Mouse (Mus musculus) stomach, embryonic 16.5 days (tissue): ENCODE measurements at regions not wholly inside any gene's neighbourhood (a gene's known extent, or its start where the extent isn't known, plus 50 kb on each side); places are given as distances from the start of the nearest gene placed in this dataset.
A peak's percentile ranks its signal among the peaks of the same experiment; 100 is the strongest.

ENCODE experiments used
- ATAC-seq: fragments of 200-750 bp; cut with Nextera tagmentation; 2 replicates; pipeline ENCODE4 v1.8.0; 2017; ENCODE audit warnings: moderate number of reproducible peaks, moderate TSS enrichment; ENCODE audit not compliant: insufficient read depth, low FRiP score
- H3K27ac ChIP-seq: fragments of 300-500 bp; sonication (generic); 2 replicates; pipeline ENCODE4 v1.5.1; 2014; ENCODE audit warnings: low read length
- H3K27me3 ChIP-seq: fragments of 300-500 bp; sonication (generic); 2 replicates; pipeline ENCODE4 v1.6.1; 2014; ENCODE audit warnings: low read length, control low read depth, mixed read lengths; ENCODE audit not compliant: control insufficient read depth, insufficient read depth
- H3K36me3 ChIP-seq: fragments of 300-500 bp; sonication (generic); 2 replicates; pipeline ENCODE4 v1.6.1; 2014; ENCODE audit warnings: low read length; ENCODE audit not compliant: control insufficient read depth, insufficient read depth
- H3K4me1 ChIP-seq: fragments of 300-500 bp; sonication (generic); 2 replicates; pipeline ENCODE4 v1.6.1; 2014; ENCODE audit warnings: low read length, control low read depth, mixed read lengths; ENCODE audit not compliant: control insufficient read depth, insufficient read depth
- H3K4me2 ChIP-seq: fragments of 300-500 bp; sonication (generic); 2 replicates; pipeline ENCODE4 v1.6.1; 2014; ENCODE audit warnings: low read depth, low read length, mixed read lengths
- H3K4me3 ChIP-seq: fragments of 300-500 bp; sonication (generic); replicated peaks from 2 replicates; pipeline ENCODE4 v1.5.1; 2014; ENCODE audit warnings: mild to moderate bottlenecking, low read length
- H3K9ac ChIP-seq: fragments of 300-500 bp; sonication (generic); 2 replicates; pipeline ENCODE4 v1.6.1; 2014; ENCODE audit warnings: low read length
- H3K9me3 ChIP-seq: fragments of 300-500 bp; sonication (generic); replicated peaks from 2 replicates; pipeline ENCODE4 v1.6.1; 2016; ENCODE audit warnings: low read length, control low read depth; ENCODE audit not compliant: control insufficient read depth
- WGBS: fragments of 180-500 bp; shearing (Covaris S2); extraction: QIAGEN DNeasy Blood & Tissue Kit; methylation state at CpG from one replicate; pipeline ENCODE4 v1.1.7; 2014; 5-methylcytosine and 5-hydroxymethylcytosine counted together

GRCm38 (mm10) chr12:5494657-5495512, 119.4 kb upstream of the Klhl29 start:
- Histone ChIP-seq H3K4me3 (no peak overlapping the region), H3K4me2 (no peak overlapping the region), H3K27me3 (no peaks in the 10 kb centered on the region), H3K4me1 (peaks cover 7% of the 10 kb centered on the region; the same call in 1 of the 2 replicates), H3K27ac (peak overlapping the region; percentile 39; the same call in 1 of the 2 replicates), H3K9ac (no peak overlapping the region), H3K9me3 (no peaks in the 10 kb centered on the region), H3K36me3 (no peaks in the 10 kb centered on the region)
- ATAC-seq = peak; percentile 53; the same call in 1 of the 2 replicates
- 29% methylated on average over 7 of the region's 7 CpGs for WGBS

- H3K27ac ChIP-seq = peak overlapping the region; percentile 56; the same call in 1 of the 2 replicates
- H3K4me1 ChIP-seq = no peaks in the 10 kb centered on the region
- H3K4me3 ChIP-seq = no peak overlapping the region
- H3K9me3 ChIP-seq = no peaks in the 10 kb centered on the region
- peak; percentile 79; the same call in 1 of the 2 replicates for ATAC-seq
- H3K36me3 ChIP-seq = no peaks in the 10 kb centered on the region
- H3K9ac ChIP-seq = no peak overlapping the region
- H3K27me3 ChIP-seq = no peaks in the 10 kb centered on the region
- WGBS = 67% methylated on average over 9 of the region's 9 CpGs
- no peak overlapping the region for H3K4me2 ChIP-seq
These were observed 88.9 kb upstream of the Klhl29 start for GRCm38 (mm10) chr12:5464250-5464899.

- no peak overlapping the region for H3K4me2 ChIP-seq
- no peak overlapping the region for H3K4me3 ChIP-seq
- WGBS = 90% methylated on average over 2 of the region's 2 CpGs
These were observed 77.7 kb upstream of the Klhl29 start for GRCm38 (mm10) chr12:5453157-5453556.

GRCm38 (mm10) chr12:5443730-5444129, 68.2 kb upstream of the Klhl29 start:
- Histone ChIP-seq H3K4me1 (peaks cover 6% of the 10 kb centered on the region; the same call in 1 of the 2 replicates), H3K27me3 (no peaks in the 10 kb centered on the region), H3K4me3 (no peak overlapping the region), H3K27ac (no peak overlapping the region), H3K9ac (no peak overlapping the region), H3K36me3 (no peaks in the 10 kb centered on the region), H3K9me3 (no peaks in the 10 kb centered on the region), H3K4me2 (no peak overlapping the region)
- WGBS = 31% methylated on average over 2 of the region's 2 CpGs
- no peak for ATAC-seq

More at GRCm38 (mm10) chr12:5453157-5453556, 77.7 kb upstream of the Klhl29 start:
- Histone ChIP-seq H3K4me1 (no peaks in the 10 kb centered on the region), H3K36me3 (no peaks in the 10 kb centered on the region), H3K27me3 (no peaks in the 10 kb centered on the region), H3K27ac (no peak overlapping the region), H3K9ac (no peak overlapping the region), H3K9me3 (no peaks in the 10 kb centered on the region)
- ATAC-seq = no peak

DNA sequence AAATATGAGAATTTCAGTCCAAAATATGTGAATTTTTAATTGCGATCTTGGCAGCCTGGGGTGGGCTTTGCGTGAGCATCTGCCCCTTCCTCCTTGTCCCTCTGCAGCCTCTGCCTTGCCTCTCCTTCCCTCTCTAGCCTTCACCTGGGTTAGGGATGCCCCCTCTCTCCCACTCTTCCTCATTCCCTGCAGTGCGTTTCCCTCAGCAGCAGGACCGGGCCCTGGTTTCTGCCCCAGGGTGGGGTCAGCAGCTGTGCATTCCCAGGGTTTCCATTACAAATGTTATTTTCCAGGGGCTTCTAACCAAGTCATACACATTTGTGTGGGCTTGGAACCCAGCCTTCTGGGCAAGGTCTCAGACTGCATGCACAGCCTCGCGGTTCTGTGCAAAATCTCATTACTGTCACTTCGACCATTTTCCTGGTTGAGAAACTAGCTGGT, 67.6 kb upstream of the Klhl29 start:
- H3K4me2 ChIP-seq = no peak overlapping the region
- ATAC-seq = no peak
- whole genome bisulfite sequencing = 58% methylated on average over 7 of the region's 7 CpGs
- H3K4me3 ChIP-seq = no peak overlapping the region
- H3K27ac ChIP-seq = no peak overlapping the region
- H3K27me3 ChIP-seq = no peaks in the 10 kb centered on the region
- H3K9ac ChIP-seq = no peak overlapping the region
- H3K9me3 ChIP-seq = no peaks in the 10 kb centered on the region
- peaks cover 6% of the 10 kb centered on the region; the same call in 1 of the 2 replicates for H3K4me1 ChIP-seq
- no peaks in the 10 kb centered on the region for H3K36me3 ChIP-seq

DNA sequence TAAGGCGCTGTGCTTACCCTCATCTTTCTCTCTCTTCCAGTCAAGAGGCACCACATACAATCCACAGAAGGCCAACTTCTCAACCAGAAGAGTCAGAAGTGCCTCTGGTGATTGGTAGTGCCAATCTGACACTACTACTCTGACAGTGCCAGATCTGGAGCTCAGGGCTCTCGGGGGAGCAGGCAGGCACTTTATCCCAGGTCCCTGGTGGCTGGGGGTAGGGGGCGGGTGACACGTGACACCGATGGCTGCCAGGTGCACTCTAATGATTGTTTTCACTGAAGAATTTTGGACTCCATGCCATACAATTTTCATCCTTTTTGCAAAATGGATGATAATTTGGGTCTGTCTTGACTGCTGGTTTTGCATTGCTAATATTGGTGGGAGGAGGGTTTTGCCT, 67.2 kb upstream of the Klhl29 start:
- no peaks in the 10 kb centered on the region for H3K36me3 ChIP-seq
- H3K9me3 ChIP-seq = no peaks in the 10 kb centered on the region
- ATAC-seq = no peak
- no peaks in the 10 kb centered on the region for H3K27me3 ChIP-seq
- H3K9ac ChIP-seq = no peak overlapping the region
- H3K4me1 ChIP-seq = peaks cover 6% of the 10 kb centered on the region; the same call in 1 of the 2 replicates
- H3K27ac ChIP-seq = no peak overlapping the region
- H3K4me2 ChIP-seq = no peak overlapping the region
- no peak overlapping the region for H3K4me3 ChIP-seq
- 82% methylated on average over 5 of the region's 5 CpGs for WGBS

DNA sequence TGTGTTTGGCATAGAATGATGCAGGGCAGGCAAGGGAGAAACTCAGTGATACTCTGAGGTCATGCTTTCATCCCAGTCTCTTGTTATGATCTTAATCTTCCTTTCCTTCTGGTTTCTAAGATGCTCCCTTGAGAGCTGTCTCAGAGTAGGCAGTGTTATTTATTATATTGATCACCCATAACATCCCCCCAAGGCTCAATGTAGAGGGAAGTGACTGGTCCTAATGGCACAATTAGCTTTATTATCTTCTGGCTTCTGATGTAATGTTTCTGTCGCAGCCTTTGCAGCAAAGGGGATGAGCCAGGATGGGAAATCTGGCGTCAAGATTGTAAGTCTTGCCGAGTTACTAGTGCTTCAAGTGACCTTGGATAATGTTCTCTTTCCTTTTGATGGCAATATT, 65.0 kb upstream of the Klhl29 start:
- 76% methylated on average over 3 of the region's 3 CpGs for WGBS
- Histone ChIP-seq H3K27me3 (no peaks in the 10 kb centered on the region), H3K36me3 (no peaks in the 10 kb centered on the region), H3K27ac (no peak overlapping the region), H3K4me2 (no peak overlapping the region), H3K9me3 (no peaks in the 10 kb centered on the region), H3K4me1 (peaks cover 6% of the 10 kb centered on the region; the same call in 1 of the 2 replicates), H3K9ac (no peak overlapping the region), H3K4me3 (no peak overlapping the region)
- ATAC-seq = no peak

- no peak overlapping the region for H3K4me3 ChIP-seq
- H3K27me3 ChIP-seq = no peaks in the 10 kb centered on the region
- H3K9ac ChIP-seq = no peak overlapping the region
- no peak overlapping the region for H3K4me2 ChIP-seq
- no peaks in the 10 kb centered on the region for H3K9me3 ChIP-seq
- no peaks in the 10 kb centered on the region for H3K4me1 ChIP-seq
- ATAC-seq = no peak
- H3K36me3 ChIP-seq = no peaks in the 10 kb centered on the region
- no peak overlapping the region for H3K27ac ChIP-seq
- 93% methylated on average over 3 of the region's 3 CpGs for WGBS
These were observed 60.4 kb upstream of the Klhl29 start for GRCm38 (mm10) chr12:5435876-5436275.

DNA sequence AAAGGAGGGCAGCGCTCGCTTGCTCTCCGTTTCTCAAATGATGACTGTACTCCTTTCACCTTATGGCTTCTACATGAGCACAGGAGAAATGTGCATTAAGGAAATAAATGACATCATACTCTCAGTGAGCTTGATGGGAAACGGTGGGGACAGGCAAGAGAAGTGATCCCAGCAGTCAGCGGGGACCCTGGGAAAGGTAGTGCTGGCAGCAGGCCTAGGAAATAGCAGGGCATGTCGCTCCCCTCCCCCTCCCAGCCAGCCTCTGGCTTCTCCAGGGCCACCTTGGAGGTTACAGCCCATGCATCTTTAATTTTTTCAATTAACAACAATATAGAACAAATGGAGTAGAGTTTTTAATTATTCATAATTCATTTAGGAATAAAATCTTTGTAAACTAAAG, 58.6 kb upstream of the Klhl29 start:
- Histone ChIP-seq H3K36me3 (no peaks in the 10 kb centered on the region), H3K9me3 (no peaks in the 10 kb centered on the region), H3K4me3 (no peak overlapping the region), H3K27me3 (no peaks in the 10 kb centered on the region), H3K4me2 (no peak overlapping the region), H3K4me1 (no peaks in the 10 kb centered on the region), H3K27ac (no peak overlapping the region), H3K9ac (no peak overlapping the region)
- 57% methylated on average over 6 of the region's 6 CpGs for WGBS
- ATAC-seq = no peak
